22 mouse cellular contexts compared by ENCODE assay signal in genomic region chr13:42088339-42088738, GRCm38 (mm10). TPM values are rescaled to one million over a fixed set of nuclear protein-coding genes. Genes with fewer than 3 reads are reported as not detected.
DNase-seq lines count a peak whose midpoint lies in the region; ATAC-seq and TF ChIP-seq lines count a peak whose summit lies in the region.
"Had no signal": no experiment of that assay in that cellular context is flagged by ENCODE, and none has a peak within 500 bp of the region (broad histone marks: within the 10 kb centered on the region; RNA-seq: fewer than 3 reads in every experiment).

No protein-coding gene starts in this region.

- WGBS in hindbrain, embryonic 13.5 days, result 68% methylated on average over 5 of the region's 5 CpGs
- 70% methylated on average over 5 of the region's 5 CpGs for WGBS in hindbrain, embryonic 10.5 days
- 61% methylated on average over 5 of the region's 5 CpGs for WGBS in stomach, postnatal 0 days

- 0 out of 2 replicates have a peak overlapping the region, but pooled peaks have one; percentile 27 for H3K27ac ChIP-seq in hindbrain, embryonic 13.5 days
- no peak overlapping the region for H3K27ac ChIP-seq in hindbrain, embryonic 10.5 days
- no peak overlapping the region for H3K27ac ChIP-seq in stomach, postnatal 0 days (replicated peaks)
- H3K27ac ChIP-seq: embryonic facial prominence, embryonic 10.5 days; heart, embryonic 13.5 days; hindbrain, embryonic 15.5 days; limb, embryonic 13.5 days had no signal

- H3K9ac ChIP-seq in hindbrain, embryonic 13.5 days, result no peak overlapping the region
- no peak overlapping the region for H3K9ac ChIP-seq in stomach, postnatal 0 days (ENCODE audit: low read length)
- H3K9ac ChIP-seq: forebrain, postnatal 0 days; heart, embryonic 13.5 days; hindbrain, embryonic 15.5 days; limb, embryonic 13.5 days had no signal

- H3K4me3 ChIP-seq in hindbrain, embryonic 13.5 days, result no peak overlapping the region
- no peak overlapping the region for H3K4me3 ChIP-seq in hindbrain, embryonic 10.5 days
- H3K4me3 ChIP-seq in stomach, postnatal 0 days (ENCODE audit: low read depth, low read length), result no peak overlapping the region
- H3K4me3 ChIP-seq: embryonic facial prominence, embryonic 10.5 days; heart, embryonic 13.5 days; hindbrain, embryonic 15.5 days; limb, embryonic 13.5 days had no signal

- no peak overlapping the region for H3K4me2 ChIP-seq in hindbrain, embryonic 13.5 days
- H3K4me2 ChIP-seq in stomach, postnatal 0 days (replicated peaks; ENCODE audit: low read depth), result no peak overlapping the region
- H3K4me2 ChIP-seq: heart, embryonic 13.5 days; hindbrain, embryonic 15.5 days; limb, embryonic 13.5 days had no signal

- no peaks in the 10 kb centered on the region; the same call in 1 of the 2 replicates for H3K36me3 ChIP-seq in hindbrain, embryonic 13.5 days
- peaks cover 9% of the 10 kb centered on the region; the same call in 1 of the 2 replicates for H3K36me3 ChIP-seq in hindbrain, embryonic 10.5 days
- no peaks in the 10 kb centered on the region for H3K36me3 ChIP-seq in stomach, postnatal 0 days (ENCODE audit: control insufficient read depth, insufficient read depth, low read length)
- H3K36me3 ChIP-seq: hindbrain, embryonic 15.5 days had no signal

- H3K27me3 ChIP-seq in hindbrain, embryonic 13.5 days, result no peaks in the 10 kb centered on the region
- H3K27me3 ChIP-seq in hindbrain, embryonic 10.5 days (ENCODE audit: insufficient read depth, poor library complexity, severe bottlenecking), result no peaks in the 10 kb centered on the region
- no peaks in the 10 kb centered on the region for H3K27me3 ChIP-seq in stomach, postnatal 0 days (ENCODE audit: control insufficient read depth, insufficient read depth, low read length)
- H3K27me3 ChIP-seq: heart, embryonic 13.5 days; hindbrain, embryonic 15.5 days; Patski had no signal

- no peak for ATAC-seq in hindbrain, embryonic 13.5 days (ENCODE audit: low FRiP score)
- 0 out of 2 replicates have a peak, but pooled peaks have one; percentile 29 for ATAC-seq in stomach, postnatal 0 days (ENCODE audit: low FRiP score, low TSS enrichment)
- ATAC-seq: forebrain, postnatal 0 days; Patski had no signal

- TF ChIP-seq CTCF in stomach, postnatal 0 days (IDR thresholded peaks at IDR 0.05; ENCODE audit: low read depth), result no peak

- DNase-seq in hindbrain, embryonic 10.5 days (ENCODE audit: low spot score), result no peak
- DNase-seq in kidney, postnatal 36 days, result peak; percentile 26 to 29
- DNase-seq in kidney, postnatal 10 days, result no peak
- peak; percentile 41 for DNase-seq in lung, postnatal 36 days
- DNase-seq in lung, postnatal 4 days, result no peak
- DNase-seq in stomach, postnatal 0 days (ENCODE audit: low spot score), result no peak
- DNase-seq: adrenal gland, adult 2 months; cerebellum, adult 11-12 months; cerebellum, postnatal 10 days; forebrain, postnatal 0 days; gastrocnemius, postnatal 14 days; heart, adult 18-20 months; layer of hippocampus, adult 9-11 months; midbrain, embryonic 14.5 days; retina, postnatal 1 day; thymus, postnatal 14 days had no signal

- peaks cover 28% of the 10 kb centered on the region for H3K4me1 ChIP-seq in hindbrain, embryonic 13.5 days (replicated peaks)
- peaks cover 16% of the 10 kb centered on the region for H3K4me1 ChIP-seq in hindbrain, embryonic 10.5 days (replicated peaks)
- H3K4me1 ChIP-seq in stomach, postnatal 0 days (replicated peaks; ENCODE audit: control insufficient read depth, insufficient read depth), result no peaks in the 10 kb centered on the region

- TF ChIP-seq EP300 in stomach, postnatal 0 days (optimal IDR thresholded peaks at IDR 0.05), result no peak

- H3K9me3 ChIP-seq in hindbrain, embryonic 13.5 days, result no peaks in the 10 kb centered on the region
- no peaks in the 10 kb centered on the region for H3K9me3 ChIP-seq in hindbrain, embryonic 10.5 days
- H3K9me3 ChIP-seq in stomach, postnatal 0 days (ENCODE audit: control insufficient read depth, low read length), result no peaks in the 10 kb centered on the region
- H3K9me3 ChIP-seq: embryonic facial prominence, embryonic 10.5 days; heart, embryonic 13.5 days; hindbrain, embryonic 15.5 days; limb, embryonic 13.5 days had no signal

RNA-seq across cellular contexts. Expression of gene Hivep1, which starts 36.5 kb away (rescaled TPM):
- 19.2 and 21.1 TPM in 2 replicates for polyA plus RNA-seq in hindbrain, embryonic 13.5 days (2015; fragmentation: Nextera tagmentation; extraction: Ambion mirVana)
- 8.6 and 8.8 TPM in 2 replicates for polyA plus RNA-seq in hindbrain, embryonic 10.5 days (2016; fragmentation: Nextera tagmentation; extraction: Ambion mirVana)
- 4.2 and 4.6 TPM in 2 replicates for polyA plus RNA-seq in stomach, postnatal 0 days (2015; fragmentation: Nextera tagmentation; extraction: Ambion mirVana)

Comparison
In these comparisons a context has a peak if more than half of its experiments do, and no peak if none do; other contexts are left out.
1. DNase-seq: peak in kidney, postnatal 36 days (2 of 2) and lung, postnatal 36 days (single experiment); none in hindbrain, embryonic 10.5 days (single experiment), kidney, postnatal 10 days (single experiment), lung, postnatal 4 days (0 of 2) and stomach, postnatal 0 days (single experiment).